Mouse (Mus musculus) ES-E14 (cell line): ENCODE measurements around the gene Sorcs1. TPM values are rescaled to one million over a fixed set of nuclear protein-coding genes. Genes with fewer than 3 reads are reported as not detected.
A peak's percentile ranks its signal among the peaks of the same experiment; 100 is the strongest.

ENCODE experiments used
- DNase-seq: peaks from one replicate; pipeline ENCODE4 v3.0.0-alpha.2; 2013; ENCODE audit warnings: low read depth, low spot score
- H3K27ac ChIP-seq: 2 replicates; pipeline ENCODE4 v1.5.1; 2012; ENCODE audit warnings: low read depth, mild to moderate bottlenecking, low read length, moderate library complexity, mixed read lengths; ENCODE audit not compliant: poor library complexity, insufficient read depth, severe bottlenecking
- H3K36me3 ChIP-seq: 2 replicates; pipeline ENCODE4 v1.6.1; 2012; ENCODE audit warnings: mild to moderate bottlenecking, low read length, moderate library complexity, mixed read lengths; ENCODE audit not compliant: control insufficient read depth, poor library complexity, insufficient read depth, severe bottlenecking
- H3K4me1 ChIP-seq, 2 experiments: fragments of 150-350 bp in 1 of 2; sonication (generic) in 1 of 2; 2 replicates each; pipeline ENCODE4 v1.6.1; 2012; ENCODE audit warnings: low read length in 2 of 2, mild to moderate bottlenecking in 1 of 2, mixed read lengths in 1 of 2; ENCODE audit not compliant: control insufficient read depth in 2 of 2, insufficient read depth in 2 of 2, poor library complexity in 1 of 2
- H3K4me3 ChIP-seq, 2 experiments: fragments of 150-350 bp in 1 of 2; sonication (generic) in 1 of 2; 2 replicates each; pipeline ENCODE4 v1.5.1; 2012; ENCODE audit warnings: low read length in 2 of 2, low read depth in 1 of 2, mild to moderate bottlenecking in 1 of 2, mixed read lengths in 1 of 2; ENCODE audit not compliant: insufficient read depth in 1 of 2, poor library complexity in 1 of 2, severe bottlenecking in 1 of 2
- H3K9ac ChIP-seq: 2 replicates; pipeline ENCODE4 v1.6.1; 2012; ENCODE audit warnings: low read depth, mild to moderate bottlenecking, low read length, mixed read lengths; ENCODE audit not compliant: poor library complexity, insufficient read depth, severe bottlenecking
- H3K9me3 ChIP-seq: fragments of 150-350 bp; sonication (generic); 2 replicates; pipeline ENCODE4 v1.6.1; 2012; ENCODE audit warnings: low read depth, mild to moderate bottlenecking, low read length; ENCODE audit not compliant: control insufficient read depth, insufficient read depth
- CHD2 ChIP-seq: IDR thresholded peaks from 2 replicates; pipeline ENCODE4 v1.6.1; 2014; ENCODE audit warnings: mild to moderate bottlenecking, low read depth, low read length, inconsistent platforms
- HCFC1 ChIP-seq: IDR thresholded peaks from 2 replicates; pipeline ENCODE4 v1.6.1; 2012; ENCODE audit warnings: low read length, inconsistent platforms, borderline replicate concordance; ENCODE audit not compliant: insufficient read depth
- MAFK ChIP-seq: IDR thresholded peaks from 2 replicates; pipeline ENCODE4 v1.6.1; 2014; ENCODE audit warnings: mild to moderate bottlenecking, low read depth, low read length, inconsistent platforms; ENCODE audit not compliant: insufficient read depth
- ZC3H11A ChIP-seq: IDR thresholded peaks from 2 replicates; pipeline ENCODE4 v1.6.1; 2012; ENCODE audit warnings: low read depth, mild to moderate bottlenecking, inconsistent platforms, low read length, borderline replicate concordance
- ZNF384 ChIP-seq: IDR thresholded peaks from 2 replicates; pipeline ENCODE4 v1.6.1; 2012; ENCODE audit warnings: low read depth, low read length, inconsistent platforms
- in situ Hi-C, 2 experiments: fragments of 600-800 bp; cut with MboI; formaldehyde crosslinking; loops; one replicate each; pipeline ENCODE4 v1.15.1; 2025; ENCODE audit warnings: low sequenced_read_pairs in 2 of 2, inconsistent platforms in 1 of 2; ENCODE audit not compliant: unreplicated experiment in 2 of 2
- total RNA-seq: library from RNA; depleted of rRNA; stranded (reverse); fragments of 300-350 nt; gene quantifications from 2 replicates; pipeline ENCODE4 v1.2.3, GENCODE M21; 2012

Sorcs1 gene
- total RNA-seq, 1 experiment: 0.09 TPM

DNA sequence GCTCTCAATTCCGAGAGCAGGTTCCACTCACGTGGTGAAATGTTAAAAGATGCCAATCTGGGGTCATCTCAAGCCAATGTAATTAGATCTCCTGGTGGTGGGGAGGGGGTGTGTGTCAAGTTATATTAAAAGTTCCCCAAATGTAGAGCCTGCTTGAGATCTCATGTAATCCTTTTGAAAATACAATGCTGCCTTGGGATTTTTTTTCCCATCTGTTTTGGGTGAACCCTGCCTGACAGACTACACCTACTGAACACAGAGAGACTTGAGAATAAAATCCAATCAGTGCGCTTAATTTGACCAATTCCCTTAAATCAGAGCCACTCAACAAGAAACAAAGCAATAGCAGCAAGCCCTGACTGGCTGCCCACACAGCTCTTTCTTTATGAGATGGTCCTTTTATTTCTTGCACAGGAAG lies 239.0 kb downstream of the Sorcs1 start:
- H3K4me3 ChIP-seq: no peak overlapping the region
- in situ Hi-C loops: no loop called here
- no peaks in the 10 kb centered on the region for H3K9me3 ChIP-seq
- H3K36me3 ChIP-seq: no peaks in the 10 kb centered on the region
- H3K27ac ChIP-seq: peak overlapping the region; percentile 42; the same call in 1 of the 2 replicates
- no peak for TF ChIP-seq HCFC1
- TF ChIP-seq CHD2: no peak
- no peak for TF ChIP-seq MAFK
- TF ChIP-seq ZC3H11A: no peak
- TF ChIP-seq ZNF384: no peak
- peak; percentile 11 for DNase-seq
- H3K4me1 ChIP-seq: peaks cover 0 to 7% of the 10 kb centered on the region in 2 experiments; a peak in 2 of 4 replicates
- H3K9ac ChIP-seq: no peak overlapping the region

DNA sequence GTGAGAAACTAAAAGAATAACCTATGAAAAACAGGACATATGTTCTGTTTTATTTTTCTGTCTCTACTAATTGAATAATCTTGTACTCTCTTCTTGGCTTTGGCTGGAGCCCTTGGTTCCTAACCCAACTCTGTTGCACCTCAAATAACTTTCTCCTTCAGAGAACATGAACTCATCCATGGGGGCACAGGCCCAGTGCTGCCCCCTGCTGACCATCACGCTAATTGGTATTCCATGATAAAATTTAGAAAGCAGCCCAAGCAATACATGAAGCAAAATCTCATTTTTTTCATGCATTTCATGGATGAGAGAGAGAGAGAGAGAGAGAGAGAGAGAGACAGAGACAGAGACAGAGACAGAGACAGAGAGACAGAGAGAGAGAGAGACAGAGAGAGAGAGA lies 255.5 kb downstream of the Sorcs1 start:
- H3K36me3 ChIP-seq: no peaks in the 10 kb centered on the region
- in situ Hi-C loops: no loop called here
- no peak overlapping the region for H3K4me3 ChIP-seq
- H3K9ac ChIP-seq: no peak overlapping the region
- no peaks in the 10 kb centered on the region for H3K4me1 ChIP-seq
- no peak for DNase-seq
- TF ChIP-seq CHD2: no peak
- no peak for TF ChIP-seq ZNF384
- TF ChIP-seq HCFC1: no peak
- TF ChIP-seq ZC3H11A: no peak
- TF ChIP-seq MAFK: no peak
- H3K9me3 ChIP-seq: no peaks in the 10 kb centered on the region
- no peak overlapping the region for H3K27ac ChIP-seq

DNA sequence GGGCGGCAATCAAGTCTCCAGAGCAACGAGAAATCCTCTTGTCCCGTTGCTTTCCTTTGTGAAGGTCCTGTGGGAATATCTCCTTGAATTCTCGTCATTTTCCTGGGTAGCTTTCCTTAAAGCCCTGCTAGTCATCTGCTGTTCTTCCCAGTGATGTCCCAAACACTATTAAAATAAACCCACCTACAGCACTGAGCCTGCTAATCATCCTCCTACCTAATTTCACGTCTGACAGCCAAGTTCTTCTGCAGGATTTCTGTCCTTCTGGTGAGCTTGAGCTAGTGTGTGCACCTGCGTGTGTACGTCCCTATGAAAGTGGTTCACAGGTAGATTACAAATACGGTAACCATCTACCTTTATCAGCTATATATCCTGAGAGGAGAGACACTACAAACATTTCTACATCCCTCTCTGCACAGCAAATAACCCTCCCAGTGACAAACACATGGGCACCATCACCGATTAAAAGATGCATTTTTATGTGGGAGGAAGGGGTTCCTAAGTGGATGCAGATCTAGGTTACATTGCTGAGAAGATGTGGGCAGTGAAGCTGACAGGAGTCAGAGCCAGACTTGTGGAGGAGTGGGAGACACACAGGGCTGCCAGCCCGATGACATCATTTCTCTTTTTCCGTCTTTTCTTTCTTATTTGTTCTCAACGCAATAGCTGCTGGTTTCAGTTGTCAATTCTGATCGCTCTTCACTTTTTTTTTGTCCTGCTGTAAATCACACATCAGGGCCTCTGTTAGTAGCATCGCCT lies 259.3 kb downstream of the Sorcs1 start:
- H3K9me3 ChIP-seq: no peaks in the 10 kb centered on the region
- no peak overlapping the region for H3K27ac ChIP-seq
- H3K36me3 ChIP-seq: no peaks in the 10 kb centered on the region
- H3K4me3 ChIP-seq: no peak overlapping the region
- TF ChIP-seq CHD2: no peak
- no peak for DNase-seq
- H3K4me1 ChIP-seq: no peaks in the 10 kb centered on the region
- in situ Hi-C loops: no loop called here
- no peak overlapping the region for H3K9ac ChIP-seq

DNA sequence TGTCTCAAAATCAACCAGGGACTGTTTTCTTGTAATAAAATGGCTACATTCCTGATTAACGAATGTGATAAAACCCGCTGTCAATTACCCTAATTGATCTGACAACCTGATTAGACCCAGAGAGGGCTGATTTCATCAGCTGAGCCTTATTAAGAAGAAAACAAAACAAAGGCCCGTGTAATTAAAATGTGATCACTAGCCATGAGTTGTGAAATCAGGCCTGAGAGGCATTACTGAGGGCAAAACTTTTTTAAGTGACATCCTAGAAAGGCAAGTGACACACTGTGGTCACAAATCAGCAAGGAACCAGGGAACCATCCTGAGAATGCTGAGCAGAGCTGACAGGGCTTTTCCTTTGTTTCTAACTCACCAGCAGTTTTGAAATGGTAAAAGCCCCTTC lies 267.9 kb downstream of the Sorcs1 start:
- no peak for DNase-seq
- in situ Hi-C loops: no loop called here
- Histone ChIP-seq H3K36me3 (no peaks in the 10 kb centered on the region), H3K4me1 (no peaks in the 10 kb centered on the region), H3K27ac (no peak overlapping the region), H3K4me3 (no peak overlapping the region), H3K9ac (no peak overlapping the region), H3K9me3 (no peaks in the 10 kb centered on the region)
- no peak for TF ChIP-seq ZC3H11A
- TF ChIP-seq MAFK: no peak
- TF ChIP-seq ZNF384: no peak
- TF ChIP-seq HCFC1: no peak
- TF ChIP-seq CHD2: no peak

DNA sequence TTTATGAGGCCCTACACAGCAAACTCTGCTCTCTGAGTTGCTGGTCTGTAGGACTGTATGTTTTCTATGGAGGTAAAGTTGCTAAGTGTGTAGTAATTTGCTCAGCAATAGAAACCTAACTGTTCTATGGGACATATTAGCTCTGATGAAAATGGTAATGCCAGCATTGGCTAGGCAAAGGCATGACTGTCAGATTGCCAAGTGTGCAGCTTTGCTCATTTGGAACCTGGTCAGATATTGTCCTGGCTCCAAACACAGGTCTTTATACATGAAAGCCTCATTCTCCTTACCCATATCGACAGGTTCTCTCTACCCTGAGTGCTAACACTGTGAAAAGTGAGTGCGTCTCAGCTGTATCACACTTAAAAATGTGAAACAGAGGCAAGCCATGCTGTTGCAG lies 280.1 kb downstream of the Sorcs1 start:
- no peaks in the 10 kb centered on the region for H3K36me3 ChIP-seq
- H3K4me3 ChIP-seq: no peak overlapping the region
- H3K27ac ChIP-seq: no peak overlapping the region
- no peaks in the 10 kb centered on the region for H3K4me1 ChIP-seq
- in situ Hi-C loops: no loop called here
- no peak overlapping the region for H3K9ac ChIP-seq
- no peaks in the 10 kb centered on the region for H3K9me3 ChIP-seq
- no peak for DNase-seq
- TF ChIP-seq ZNF384: no peak
- TF ChIP-seq HCFC1: no peak
- TF ChIP-seq ZC3H11A: no peak
- TF ChIP-seq MAFK: no peak
- no peak for TF ChIP-seq CHD2
